Mouse (Mus musculus) testis, adult 2 months (tissue): Measurements from ENCODE around the gene Pbxip1.

Source experiments
- CTCF ChIP-seq: fragments of 200-500 bp; IDR thresholded peaks from 2 replicates; pipeline ENCODE4 v1.5.1; 2012; ENCODE audit warnings: low read depth, mild to moderate bottlenecking, inconsistent platforms, low read length, moderate library complexity; ENCODE audit not compliant: control insufficient read depth, insufficient read depth, insufficient replicate concordance
- POLR2A ChIP-seq: fragments of 200-500 bp; IDR thresholded peaks from 2 replicates; pipeline ENCODE4 v1.6.1; 2012; ENCODE audit warnings: low read depth, mild to moderate bottlenecking, inconsistent platforms, low read length, moderate library complexity; ENCODE audit not compliant: control insufficient read depth

- TF ChIP-seq CTCF: no peak
- no peak for TF ChIP-seq POLR2A
These were observed 56.2 kb downstream of the Pbxip1 start for GRCm38 (mm10) chr3:89492701-89493151.
